Mouse (Mus musculus) lung, embryonic 14.5 days (tissue): ENCODE measurements around the gene Irf1. TPM values are rescaled to one million over a fixed set of nuclear protein-coding genes. Genes with fewer than 3 reads are reported as not detected.

ENCODE experiments used
- ATAC-seq: fragments of 200-750 bp; cut with Nextera tagmentation; 2 replicates; pipeline ENCODE4 v1.8.0; 2017; ENCODE audit warnings: mild to moderate bottlenecking, moderate TSS enrichment, moderate library complexity; ENCODE audit not compliant: insufficient read depth
- DNase-seq: peaks from one replicate; pipeline ENCODE4 v3.0.0-alpha.2; 2015
- H3K27ac ChIP-seq: fragments of 300-500 bp; sonication (generic); 2 replicates; pipeline ENCODE4 v1.5.1; 2014; ENCODE audit warnings: low read depth, mild to moderate bottlenecking, moderate library complexity
- H3K27me3 ChIP-seq: fragments of 300-500 bp; sonication (generic); 2 replicates; pipeline ENCODE4 v1.6.1; 2014; ENCODE audit warnings: low read length, control low read depth; ENCODE audit not compliant: insufficient read depth
- H3K36me3 ChIP-seq: fragments of 300-500 bp; sonication (generic); 2 replicates; pipeline ENCODE4 v1.6.1; 2014; ENCODE audit warnings: control low read depth; ENCODE audit not compliant: insufficient read depth
- H3K4me1 ChIP-seq: fragments of 300-500 bp; sonication (generic); 2 replicates; pipeline ENCODE4 v1.6.1; 2014; ENCODE audit warnings: antibody characterized with exemption, control low read depth; ENCODE audit not compliant: insufficient read depth
- H3K4me2 ChIP-seq: fragments of 300-500 bp; sonication (generic); 2 replicates; pipeline ENCODE4 v1.6.1; 2014; ENCODE audit warnings: mild to moderate bottlenecking
- H3K4me3 ChIP-seq: fragments of 300-500 bp; sonication (generic); 2 replicates; pipeline ENCODE4 v1.5.1; 2014; ENCODE audit warnings: low read depth, low read length
- H3K9ac ChIP-seq: fragments of 300-500 bp; sonication (generic); 2 replicates; pipeline ENCODE4 v1.6.1; 2014
- H3K9me3 ChIP-seq: fragments of 300-500 bp; sonication (generic); 2 replicates; pipeline ENCODE4 v1.6.1; 2016; ENCODE audit warnings: low read depth, low read length, control low read depth
- CTCF ChIP-seq: IDR thresholded peaks from 2 replicates; pipeline ENCODE4 v1.5.1; 2016; ENCODE audit warnings: antibody characterized with exemption, low read depth
- WGBS: fragments of 180-500 bp; shearing (Covaris S2); extraction: QIAGEN DNeasy Blood & Tissue Kit; methylation state at CpG from one replicate; pipeline ENCODE4 v1.1.7; 2014; 5-methylcytosine and 5-hydroxymethylcytosine counted together
- polyA plus RNA-seq: library from polyadenylated mRNA; unstranded; fragments of >200 nt; fragmentation: Nextera tagmentation; extraction: Ambion mirVana; gene quantifications from 2 replicates; pipeline ENCODE4 v1.2.1, GENCODE M21; 2014

Gene Irf1
- 17.3 and 17.9 TPM in 2 replicates for polyA plus RNA-seq

GRCm38 (mm10) chr11:53769760-53770124 is at the start of gene Irf1:
TSS of gene Irf1 (plus strand) at chr11:53770014.
- Histone ChIP-seq H3K36me3 (peaks cover 18% of the 10 kb centered on the region), H3K4me1 (0 out of 2 replicates have a peak, but pooled peaks cover under 1% of the 10 kb centered on the region), H3K27ac (peak within 1 kb of the TSS; percentile 73), H3K27me3 (no peaks in the 10 kb centered on the region), H3K9me3 (no peaks in the 10 kb centered on the region), H3K9ac (peak within 1 kb of the TSS; percentile 71), H3K4me3 (peak within 1 kb of the TSS; percentile 71), H3K4me2 (peak within 1 kb of the TSS; percentile 87)
- ATAC-seq (peak; percentile 95), DNase-seq (peak; percentile 95)
- under 1% methylated on average over 40 of the region's 40 CpGs for WGBS
- no peak for TF ChIP-seq CTCF

- no peak within 1 kb of the TSS for H3K4me3 ChIP-seq
- DNase-seq: no peak
- no peak within 1 kb of the TSS for H3K9ac ChIP-seq
- TF ChIP-seq CTCF: no peak
- H3K27ac ChIP-seq: no peak within 1 kb of the TSS
- no peaks in the 10 kb centered on the region for H3K27me3 ChIP-seq
- WGBS: 76% methylated on average over 6 of the region's 6 CpGs
- no peak for ATAC-seq
- H3K36me3 ChIP-seq: no peaks in the 10 kb centered on the region
- H3K9me3 ChIP-seq: no peaks in the 10 kb centered on the region
- H3K4me1 ChIP-seq: no peaks in the 10 kb centered on the region
- H3K4me2 ChIP-seq: no peak within 1 kb of the TSS
These were observed 49.1 kb upstream of the Irf1 start, which contains the start of gene Il5 for GRCm38 (mm10) chr11:53720715-53721114. TSS of gene Il5 (plus strand) at chr11:53720794.

- Histone ChIP-seq H3K4me2 (no peak overlapping the region), H3K4me1 (no peaks in the 10 kb centered on the region), H3K4me3 (no peak overlapping the region), H3K27me3 (no peaks in the 10 kb centered on the region), H3K9ac (no peak overlapping the region), H3K27ac (no peak overlapping the region), H3K36me3 (no peaks in the 10 kb centered on the region), H3K9me3 (no peaks in the 10 kb centered on the region)
- ATAC-seq (no peak), DNase-seq (no peak)
- TF ChIP-seq CTCF: no peak
- 95% methylated on average over 7 of the region's 7 CpGs for WGBS
These were observed 38.4 kb upstream of the Irf1 start for GRCm38 (mm10) chr11:53731457-53731856.

- WGBS: 80% methylated on average over 8 of the region's 8 CpGs
- Histone ChIP-seq H3K27ac (no peak overlapping the region), H3K27me3 (no peaks in the 10 kb centered on the region), H3K9me3 (no peaks in the 10 kb centered on the region), H3K4me1 (no peaks in the 10 kb centered on the region), H3K4me3 (no peak overlapping the region), H3K9ac (no peak overlapping the region), H3K4me2 (no peak overlapping the region), H3K36me3 (no peaks in the 10 kb centered on the region)
- TF ChIP-seq CTCF: no peak
- no peak for DNase-seq
- ATAC-seq: no peak
These were observed 37.6 kb upstream of the Irf1 start for GRCm38 (mm10) chr11:53732244-53732643.

DNA sequence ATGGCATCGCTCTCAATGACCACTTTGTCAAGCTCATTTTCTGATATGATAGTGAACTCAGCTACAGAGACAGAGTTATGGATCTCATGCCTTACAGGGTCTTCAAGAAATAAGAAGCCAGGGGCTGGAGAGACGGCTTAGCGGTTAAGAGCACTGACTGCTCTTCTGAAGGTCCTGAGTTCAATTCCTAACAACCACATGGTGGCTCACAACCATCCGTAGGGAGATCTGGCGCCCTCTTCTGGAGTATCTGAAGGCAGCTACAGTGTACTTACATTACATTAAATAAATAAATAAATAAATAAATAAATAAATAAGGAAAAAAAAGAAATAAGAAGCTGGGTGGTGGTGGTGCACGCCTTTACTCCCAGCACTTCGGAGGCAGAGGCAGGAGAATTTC is 36.0 kb upstream of the Irf1 start:
- no peak overlapping the region for H3K9ac ChIP-seq
- no peaks in the 10 kb centered on the region for H3K4me1 ChIP-seq
- no peaks in the 10 kb centered on the region for H3K36me3 ChIP-seq
- DNase-seq: no peak
- H3K9me3 ChIP-seq: no peaks in the 10 kb centered on the region
- whole genome bisulfite sequencing: 82% methylated on average over 7 of the region's 7 CpGs
- H3K27ac ChIP-seq: no peak overlapping the region
- TF ChIP-seq CTCF: peak; percentile 14; the same call in 1 of the 2 replicates
- no peak overlapping the region for H3K4me2 ChIP-seq
- H3K27me3 ChIP-seq: no peaks in the 10 kb centered on the region
- no peak overlapping the region for H3K4me3 ChIP-seq
- no peak for ATAC-seq

- TF ChIP-seq CTCF: no peak
These were observed 35.4 kb upstream of the Irf1 start for GRCm38 (mm10) chr11:53734431-53734830.

GRCm38 (mm10) chr11:53734970-53735681 is 34.7 kb upstream of the Irf1 start:
- H3K4me3 ChIP-seq: no peak overlapping the region
- no peaks in the 10 kb centered on the region for H3K4me1 ChIP-seq
- H3K27me3 ChIP-seq: no peaks in the 10 kb centered on the region
- 65% methylated on average over 18 of the region's 18 CpGs for WGBS
- DNase-seq (no peak), ATAC-seq (no peak)
- no peaks in the 10 kb centered on the region for H3K36me3 ChIP-seq
- H3K9me3 ChIP-seq: no peaks in the 10 kb centered on the region
- TF ChIP-seq CTCF: no peak
- peak overlapping the region; percentile 48; the same call in 1 of the 2 replicates for H3K4me2 ChIP-seq
- no peak overlapping the region for H3K27ac ChIP-seq
- H3K9ac ChIP-seq: no peak overlapping the region

More at GRCm38 (mm10) chr11:53734431-53734830, 35.4 kb upstream of the Irf1 start:
- Histone ChIP-seq H3K27me3 (no peaks in the 10 kb centered on the region), H3K9ac (no peak overlapping the region), H3K36me3 (no peaks in the 10 kb centered on the region), H3K4me2 (no peak overlapping the region), H3K9me3 (no peaks in the 10 kb centered on the region), H3K27ac (no peak overlapping the region), H3K4me3 (no peak overlapping the region), H3K4me1 (no peaks in the 10 kb centered on the region)
- ATAC-seq (no peak), DNase-seq (no peak)
- WGBS: 74% methylated on average over 2 of the region's 2 CpGs
